Mouse (Mus musculus) c-Kit-positive CD71-positive TER-119-positive erythroid progenitor cells, embryonic 14.5 days (primary cell): ENCODE data around the gene Hps4.

ENCODE experiments used
- DNase-seq: peaks from one replicate; pipeline ENCODE4 v3.0.0-alpha.2; 2013; ENCODE audit warnings: low spot score

Gene Hps4

DNA sequence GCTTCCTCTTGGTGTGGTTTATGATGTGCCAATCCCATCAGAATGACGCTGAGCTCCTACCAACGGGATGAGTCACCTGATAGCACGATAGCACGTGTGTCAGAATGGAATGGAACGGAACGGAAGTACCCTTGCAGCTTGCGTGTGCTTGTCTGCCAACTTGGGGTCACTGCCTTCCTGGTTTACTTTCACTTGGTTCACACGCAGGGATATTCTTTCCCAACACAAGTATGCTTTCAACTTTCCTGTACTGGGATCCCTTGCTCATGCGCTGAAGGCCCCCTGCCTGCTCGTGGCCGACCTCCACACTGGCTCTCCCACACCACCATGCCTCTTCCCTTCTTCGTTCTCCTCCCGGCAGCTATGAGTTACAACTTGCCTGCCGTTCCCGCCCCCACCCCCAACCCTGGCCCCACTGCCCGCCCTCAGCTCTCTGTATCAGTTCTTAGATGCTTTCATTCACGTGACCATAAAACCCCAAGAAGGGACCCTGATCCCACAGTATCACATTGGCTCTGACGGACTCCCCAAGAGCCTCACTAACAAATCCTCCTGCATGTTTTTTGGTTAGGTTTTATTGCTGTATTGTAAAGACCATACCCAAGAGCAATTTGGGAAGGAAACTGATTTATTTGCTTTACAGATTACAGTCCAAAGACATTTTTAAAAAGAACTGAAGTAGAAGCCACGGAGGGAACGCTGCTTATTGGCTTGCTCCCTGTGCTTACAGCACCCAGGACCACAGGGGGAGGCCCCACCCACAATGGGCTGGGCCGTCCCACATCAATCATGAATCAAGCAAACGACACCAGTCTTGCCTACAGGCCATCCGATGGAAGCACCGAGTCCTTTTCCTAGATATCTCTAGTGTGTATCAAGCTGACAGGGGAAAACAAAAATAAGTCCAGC is 18.0 kb upstream of the Hps4 start:
- peak; percentile 78 for DNase-seq

GRCm38 (mm10) chr5:112325546-112326445 is 17.1 kb upstream of the Hps4 start, which contains the start of gene Tfip11:
Tfip11 (plus strand) TSS chr5:112326358.
- peak; percentile 90 for DNase-seq

GRCm38 (mm10) chr5:112326446-112327009 is 16.4 kb upstream of the Hps4 start:
- DNase-seq: no peak

DNA sequence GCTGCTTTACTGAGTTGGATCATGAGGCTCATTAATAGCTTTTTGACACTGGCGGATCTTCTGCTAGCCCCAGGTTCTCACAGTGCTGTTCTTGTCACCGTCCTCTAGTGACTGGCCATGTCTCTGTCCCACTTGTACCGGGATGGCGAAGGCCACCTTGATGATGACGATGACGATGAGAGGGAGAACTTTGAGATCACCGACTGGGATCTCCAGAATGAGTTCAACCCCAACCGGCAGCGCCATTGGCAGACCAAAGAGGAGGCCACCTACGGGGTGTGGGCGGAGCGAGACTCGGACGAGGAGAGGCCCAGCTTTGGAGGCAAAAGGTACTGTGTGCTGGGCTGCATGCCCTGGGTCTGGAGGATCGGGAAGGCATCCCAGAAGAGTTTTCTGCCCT is 15.0 kb upstream of the Hps4 start:
- DNase-seq: no peak

GRCm38 (mm10) chr5:112329805-112330564 is 12.9 kb upstream of the Hps4 start:
- DNase-seq: no peak

DNA sequence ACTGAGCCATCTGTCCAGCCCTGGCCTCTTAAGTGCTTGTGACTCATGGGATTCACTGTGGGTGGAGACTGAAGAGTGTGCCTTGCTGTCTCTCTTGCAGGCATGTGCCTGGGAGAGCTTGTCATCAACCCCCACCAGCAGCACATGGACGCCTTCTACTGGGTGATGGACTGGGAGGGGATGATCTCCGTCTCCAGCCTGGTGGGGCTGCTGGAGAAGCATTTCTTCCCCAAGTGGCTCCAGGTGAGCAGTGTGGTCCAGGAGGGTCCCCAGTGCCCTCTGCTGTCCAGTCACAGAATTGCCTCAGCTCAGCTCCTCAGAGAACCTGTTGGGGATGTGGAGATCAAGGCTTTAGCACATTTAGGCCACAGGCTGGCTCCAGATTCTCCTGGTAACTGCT is 7.4 kb upstream of the Hps4 start:
- no peak for DNase-seq

DNA sequence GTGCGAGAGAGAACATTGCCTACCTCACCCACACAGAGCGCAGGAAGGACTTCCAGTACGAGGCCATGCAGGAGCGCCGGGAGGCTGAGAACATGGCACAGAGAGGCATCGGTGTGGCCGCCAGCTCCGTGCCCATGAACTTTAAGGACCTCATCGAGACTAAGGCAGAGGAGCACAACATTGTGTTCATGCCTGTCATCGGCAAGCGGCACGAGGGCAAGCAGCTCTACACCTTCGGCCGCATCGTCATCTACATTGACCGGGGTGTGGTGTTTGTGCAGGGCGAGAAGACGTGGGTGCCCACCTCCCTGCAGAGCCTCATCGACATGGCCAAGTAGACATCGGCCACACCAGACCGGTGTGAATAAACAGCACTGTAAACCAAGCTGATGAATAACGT is 5.9 kb upstream of the Hps4 start:
- no peak for DNase-seq

DNA sequence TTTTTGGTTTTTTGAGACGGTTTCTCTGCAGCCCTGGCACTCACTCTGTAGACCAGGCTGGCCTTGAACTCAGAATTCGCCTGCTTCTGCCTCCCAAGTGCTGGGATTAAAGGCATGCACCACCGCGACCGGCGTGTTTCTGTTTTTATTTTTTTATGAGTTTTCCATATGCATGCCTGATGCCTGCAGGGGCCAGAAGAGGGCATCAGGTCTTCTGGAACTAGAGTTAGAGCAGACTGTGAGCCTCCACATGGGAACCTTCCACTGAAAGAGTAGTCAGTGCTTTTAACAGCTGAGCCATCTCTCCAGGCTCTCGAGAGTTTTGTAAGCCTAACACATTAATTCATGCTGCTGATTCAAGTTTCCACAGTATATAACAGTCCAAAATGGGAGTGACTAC is 3.7 kb upstream of the Hps4 start:
- DNase-seq: no peak

DNA sequence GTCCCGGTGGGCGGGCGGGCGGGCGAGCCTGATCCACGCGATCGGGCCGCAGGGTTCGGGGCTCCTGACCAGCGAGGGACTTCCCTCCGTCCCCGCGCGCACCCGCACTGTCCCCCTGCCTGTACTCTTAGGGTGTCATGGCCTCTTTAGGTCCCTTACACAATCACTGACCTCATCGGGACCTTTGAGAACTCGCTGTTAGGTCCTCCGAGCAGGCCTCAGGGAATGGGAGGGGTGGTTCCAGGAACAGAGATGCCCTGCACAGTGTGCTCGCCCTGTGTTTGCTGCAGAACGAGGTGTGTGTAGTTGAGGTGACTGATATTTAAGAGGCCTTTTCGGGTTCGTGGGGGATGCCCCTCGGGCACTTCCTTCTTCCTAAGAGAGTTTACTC is 317 bp downstream of the Hps4 start:
- peak; percentile 69 for DNase-seq

DNA sequence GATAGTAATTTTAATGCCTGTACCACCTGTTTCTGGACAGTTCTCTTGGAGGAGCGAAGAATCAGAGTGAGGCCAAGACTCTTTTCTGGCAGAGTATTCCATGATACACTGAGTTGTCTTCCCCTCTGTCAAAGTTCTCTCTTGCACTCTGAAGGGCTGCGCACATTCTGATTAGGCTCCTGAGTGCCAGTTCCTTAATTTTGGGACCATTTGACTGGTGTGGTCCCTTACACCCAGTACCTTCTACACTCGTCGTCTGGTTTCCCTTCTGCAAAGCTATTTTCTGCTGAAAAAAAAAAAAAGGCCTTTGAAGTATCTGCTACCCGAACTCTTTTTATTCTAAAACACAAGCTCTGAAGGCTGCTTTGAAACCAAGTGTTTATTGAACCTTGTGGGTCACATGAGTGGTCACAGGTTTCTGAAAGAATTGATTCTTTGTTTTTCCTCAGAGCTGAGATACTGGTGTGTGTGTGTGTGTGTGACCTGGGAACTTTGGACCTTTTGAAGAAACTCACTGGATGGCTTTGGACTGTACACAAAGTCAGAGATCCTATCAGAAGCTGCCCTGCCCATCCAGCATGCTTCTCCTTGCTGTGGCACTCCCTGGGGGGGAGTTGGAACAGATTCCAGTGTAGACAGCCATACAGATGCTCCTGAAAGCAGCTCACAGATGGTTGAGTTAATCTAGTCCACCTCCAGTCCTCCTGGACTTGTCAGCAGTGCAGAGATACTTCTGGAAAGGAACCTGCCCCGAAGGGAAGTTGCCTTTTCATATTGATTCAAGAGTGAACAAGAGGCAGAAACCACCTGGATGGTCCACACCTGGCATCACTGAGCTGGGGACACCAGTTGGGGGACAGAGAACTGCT is 1.4 kb downstream of the Hps4 start:
- DNase-seq: no peak

GRCm38 (mm10) chr5:112346211-112346965 is 3.5 kb downstream of the Hps4 start:
- DNase-seq: no peak

GRCm38 (mm10) chr5:112349169-112349568 is 6.3 kb downstream of the Hps4 start:
- no peak for DNase-seq

DNA sequence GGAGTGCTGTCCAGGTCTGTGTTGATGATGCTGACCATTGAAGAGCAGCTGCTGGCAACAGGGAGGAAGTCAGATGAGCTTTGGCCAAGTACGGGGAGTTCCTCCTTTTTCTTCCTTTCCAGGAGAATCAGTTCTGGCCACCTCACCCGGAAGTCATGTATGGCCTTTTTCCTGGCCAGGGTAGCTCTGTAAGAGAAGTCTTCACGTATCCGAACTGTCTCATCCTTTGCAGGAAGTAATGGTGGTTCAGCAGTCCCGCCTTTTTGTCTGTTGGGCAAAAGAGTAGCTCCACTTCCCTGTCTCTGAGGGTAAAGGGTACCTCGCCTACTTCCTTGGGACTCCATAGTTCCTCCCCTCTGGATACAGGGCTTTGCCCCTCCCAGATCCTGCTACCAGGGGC is 12.6 kb downstream of the Hps4 start:
- DNase-seq: no peak

DNA sequence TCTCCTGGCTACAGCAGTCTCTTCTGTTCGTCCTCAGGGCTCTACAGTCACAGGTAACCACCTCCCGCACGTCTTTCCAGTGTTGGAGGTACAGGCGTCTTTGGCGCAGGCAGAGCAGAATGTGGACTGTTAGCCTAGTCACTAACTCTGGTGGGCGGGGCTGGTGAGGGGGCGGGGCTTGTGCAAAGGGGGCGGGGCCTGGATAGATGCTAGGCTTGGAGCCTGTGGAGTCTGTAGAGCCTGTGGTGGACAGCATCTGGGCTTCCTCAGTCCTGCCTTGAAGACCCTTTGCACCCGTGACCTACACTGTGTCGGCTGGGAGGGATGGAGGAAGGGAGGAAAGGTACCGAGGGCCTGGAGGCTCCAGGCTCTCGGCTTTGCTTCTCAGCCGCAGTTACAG is 13.0 kb downstream of the Hps4 start, which contains the start of gene Gm6583:
Gene Gm6583 (minus strand): TSS at position 124 of the 400 bp plus-strand sequence.
- no peak for DNase-seq

- no peak for DNase-seq
Measured at GRCm38 (mm10) chr5:112356322-112356721, 13.4 kb downstream of the Hps4 start.

GRCm38 (mm10) chr5:112359520-112359919 is 16.6 kb downstream of the Hps4 start:
- peak; percentile 77 for DNase-seq

GRCm38 (mm10) chr5:112360077-112360476 is 17.2 kb downstream of the Hps4 start:
- no peak for DNase-seq

GRCm38 (mm10) chr5:112364184-112364797 is 21.4 kb downstream of the Hps4 start:
- no peak for DNase-seq

DNA sequence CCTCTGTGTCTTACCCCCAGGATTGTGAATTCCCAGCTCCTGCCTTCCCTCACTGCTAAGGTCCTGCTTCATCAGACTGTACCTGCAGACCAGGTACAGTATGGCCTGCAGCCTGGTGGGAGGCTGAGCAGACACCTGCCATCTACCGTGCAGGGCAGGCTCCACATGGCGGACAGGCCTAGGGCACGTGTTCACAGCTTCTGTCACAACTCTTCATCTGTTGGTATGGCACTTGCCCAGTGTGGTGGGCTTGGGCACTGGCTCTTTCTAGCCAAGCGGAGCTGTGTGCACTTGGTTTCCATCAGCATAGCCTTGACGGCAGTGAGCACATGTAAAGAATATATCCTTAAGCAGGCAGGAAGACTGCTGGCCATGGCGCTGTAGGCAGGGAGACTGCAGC is 24.0 kb downstream of the Hps4 start:
- no peak for DNase-seq
